Mouse (Mus musculus): Measurements from ENCODE around the gene Poc1b.

The Poc1b gene

GRCm38 (mm10) chr10:99106703-99107631, at the start of gene Poc1b:
Gene Poc1b (plus strand): TSS chr10:99107036.
- peak; percentile 81 for DNase-seq (ENCODE audit: low spot score)

- no peak for DNase-seq (ENCODE audit: low spot score)
Observed at GRCm38 (mm10) chr10:99060588-99060987, 46.2 kb upstream of the Poc1b start.

- DNase-seq (ENCODE audit: low spot score), result no peak
Observed at GRCm38 (mm10) chr10:99061418-99061817, 45.4 kb upstream of the Poc1b start.

- no peak for DNase-seq (ENCODE audit: low spot score)
Observed at GRCm38 (mm10) chr10:99062546-99062945, 44.3 kb upstream of the Poc1b start.

- DNase-seq (ENCODE audit: low spot score), result no peak
Observed at GRCm38 (mm10) chr10:99076113-99076895, 30.5 kb upstream of the Poc1b start.

- DNase-seq (ENCODE audit: low spot score), result no peak
Observed at GRCm38 (mm10) chr10:99078621-99079020, 28.2 kb upstream of the Poc1b start.

- no peak for DNase-seq (ENCODE audit: low spot score)
Observed at GRCm38 (mm10) chr10:99081569-99081990, 25.3 kb upstream of the Poc1b start.

GRCm38 (mm10) chr10:99083431-99084003, 23.3 kb upstream of the Poc1b start:
- DNase-seq (ENCODE audit: low spot score), result no peak

GRCm38 (mm10) chr10:99084397-99085239, 22.2 kb upstream of the Poc1b start:
- DNase-seq (ENCODE audit: low spot score), result peak; percentile 71

GRCm38 (mm10) chr10:99085240-99085587, 21.6 kb upstream of the Poc1b start:
- DNase-seq (ENCODE audit: low spot score), result no peak

GRCm38 (mm10) chr10:99086029-99086428, 20.8 kb upstream of the Poc1b start:
- DNase-seq (ENCODE audit: low spot score), result no peak

- no peak for DNase-seq (ENCODE audit: low spot score)
Observed at GRCm38 (mm10) chr10:99089906-99090305, 16.9 kb upstream of the Poc1b start.

GRCm38 (mm10) chr10:99093364-99093763, 13.5 kb upstream of the Poc1b start:
- DNase-seq (ENCODE audit: low spot score), result no peak

GRCm38 (mm10) chr10:99095114-99095513, 11.7 kb upstream of the Poc1b start:
- no peak for DNase-seq (ENCODE audit: low spot score)

GRCm38 (mm10) chr10:99097374-99097773, 9.5 kb upstream of the Poc1b start:
- peak; percentile 37 for DNase-seq (ENCODE audit: low spot score)

- no peak for DNase-seq (ENCODE audit: low spot score)
Observed at GRCm38 (mm10) chr10:99105522-99105921, 1.3 kb upstream of the Poc1b start.

GRCm38 (mm10) chr10:99106311-99106702, 529 bp upstream of the Poc1b start:
- DNase-seq (ENCODE audit: low spot score), result no peak

- peak; percentile 80 for DNase-seq (ENCODE audit: low spot score)
Observed at GRCm38 (mm10) chr10:99107964-99108363, 1.1 kb downstream of the Poc1b start, which contains the start of gene Galnt4. Gene Galnt4 (plus strand): TSS chr10:99108159.

GRCm38 (mm10) chr10:99108431-99108982, 1.7 kb downstream of the Poc1b start:
- peak; percentile 9 for DNase-seq (ENCODE audit: low spot score)

GRCm38 (mm10) chr10:99113533-99113932, 6.7 kb downstream of the Poc1b start:
- no peak for DNase-seq (ENCODE audit: low spot score)

- no peak for DNase-seq (ENCODE audit: low spot score)
Observed at GRCm38 (mm10) chr10:99114295-99114694, 7.5 kb downstream of the Poc1b start.
